Mouse (Mus musculus): ENCODE data around the gene Spag9.

DNA sequence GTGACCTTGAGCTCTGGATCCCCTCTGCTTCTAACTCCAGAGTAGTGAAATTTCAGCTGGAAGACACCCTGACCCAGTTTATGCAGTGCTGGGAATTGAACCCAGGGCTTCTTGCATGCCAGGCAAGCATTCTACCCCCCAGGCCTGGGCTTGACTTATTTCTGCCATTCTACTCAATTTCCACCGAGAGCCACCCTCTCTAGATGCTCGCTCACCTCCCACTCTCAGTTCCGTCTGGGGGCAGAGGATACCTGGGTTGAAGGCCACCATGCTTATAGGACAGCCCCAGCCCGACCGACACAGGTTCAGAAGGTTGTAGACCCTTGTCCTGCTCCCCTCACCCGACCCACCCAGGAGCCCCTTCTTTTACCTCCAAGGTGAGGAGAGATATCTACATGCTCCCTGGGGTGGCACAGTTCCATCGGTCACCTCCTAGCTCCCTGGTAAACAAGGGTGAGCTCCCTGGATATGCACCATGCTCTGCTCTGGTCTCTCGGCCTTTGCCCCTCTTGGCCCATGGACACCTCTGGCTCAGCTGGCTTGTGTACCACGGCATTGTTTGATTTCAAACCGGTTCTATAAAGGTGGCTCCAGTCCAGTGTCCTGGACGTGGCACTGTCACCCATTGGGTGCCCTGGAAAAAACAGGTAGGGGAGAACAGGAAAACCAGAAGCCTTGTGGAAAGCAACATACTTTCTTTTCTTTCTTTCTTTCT, 166.1 kb downstream of the Spag9 start:
- TF ChIP-seq ZNF384 (IDR thresholded peaks at IDR 0.05; ENCODE audit: low read depth, low read length) (no peak), USF1 (IDR thresholded peaks at IDR 0.05; ENCODE audit: low read depth, low read length) (no peak), SIN3A (IDR thresholded peaks at IDR 0.05; ENCODE audit: low read length) (no peak), EP300 (IDR thresholded peaks at IDR 0.05; ENCODE audit: low read length) (no peak), ETS1 (conservative IDR thresholded peaks at IDR 0.05; ENCODE audit: low read depth, low read length) (no peak), JUN (IDR thresholded peaks at IDR 0.05; ENCODE audit: insufficient read depth, low read depth, low read length) (no peak), CTCF (conservative IDR thresholded peaks at IDR 0.05 in 1 of 2, IDR thresholded peaks at IDR 0.05 in 1 of 2; ENCODE audit: low read depth in 2 of 2, low read length in 2 of 2) (no peak), BHLHE40 (IDR thresholded peaks at IDR 0.05; ENCODE audit: low read depth, low read length) (no peak), JUND (conservative IDR thresholded peaks at IDR 0.05; ENCODE audit: low read depth, low read length) (no peak), SMC3 (IDR thresholded peaks at IDR 0.05; ENCODE audit: low read depth, low read length) (no peak), MAFK (IDR thresholded peaks at IDR 0.05; ENCODE audit: insufficient replicate concordance, low read length) (no peak), POLR2A (IDR thresholded peaks at IDR 0.05; ENCODE audit: low read depth, low read length) (no peak), MAX (IDR thresholded peaks at IDR 0.05; ENCODE audit: low read length) (no peak), POLR2AphosphoS2 (IDR thresholded peaks at IDR 0.05; ENCODE audit: low read depth, low read length) (no peak)

Data from CH12.LX (cell line).